Mouse (Mus musculus) ovary, postnatal 10 days (tissue): Measurements from ENCODE around the gene Gm10272.
"Not testable (repeated sequence)": the region's sequence is repeated elsewhere in the genome, so short reads cannot be mapped to it uniquely, and the experiment has no call there.

Source experiments
- DNase-seq: peaks from one replicate; pipeline ENCODE4 v3.0.0; 2022; ENCODE audit warnings: low spot score

The Gm10272 gene

GRCm38 (mm10) chr10:77728280-77728679, 21.9 kb downstream of the Gm10272 start:
- DNase-seq = no peak

- no peak for DNase-seq
Measured at GRCm38 (mm10) chr10:77729241-77729640, 22.8 kb downstream of the Gm10272 start.

- DNase-seq = no peak
Measured at GRCm38 (mm10) chr10:77735928-77736327, 29.5 kb downstream of the Gm10272 start.

GRCm38 (mm10) chr10:77738929-77739328, 32.5 kb downstream of the Gm10272 start:
- DNase-seq = no peak

GRCm38 (mm10) chr10:77741924-77742688, 35.7 kb downstream of the Gm10272 start, which contains the start of gene Gm18596:
TSS of gene Gm18596 (minus strand) at chr10:77742638.
- DNase-seq = not testable (repeated sequence)

- DNase-seq = not testable (repeated sequence)
Measured at GRCm38 (mm10) chr10:77750686-77751085, 44.3 kb downstream of the Gm10272 start.

- DNase-seq = not testable (repeated sequence)
Measured at GRCm38 (mm10) chr10:77751254-77751653, 44.8 kb downstream of the Gm10272 start, which contains the start of gene Gm9736. TSS of gene Gm9736 (minus strand) at chr10:77751354.

GRCm38 (mm10) chr10:77752312-77752711, 45.9 kb downstream of the Gm10272 start:
- not testable (repeated sequence) for DNase-seq

- DNase-seq = no peak
Measured at GRCm38 (mm10) chr10:77753448-77753847, 47.0 kb downstream of the Gm10272 start.
